Mouse (Mus musculus) stomach, embryonic 16.5 days (tissue): ENCODE data around the gene Sh3bp5. TPM values are rescaled to one million over a fixed set of nuclear protein-coding genes. Genes with fewer than 3 reads are reported as not detected.

ENCODE experiments used
- ATAC-seq: fragments of 200-750 bp; cut with Nextera tagmentation; 2 replicates; pipeline ENCODE4 v1.8.0; 2017; ENCODE audit warnings: moderate number of reproducible peaks, moderate TSS enrichment; ENCODE audit not compliant: insufficient read depth, low FRiP score
- H3K27ac ChIP-seq: fragments of 300-500 bp; sonication (generic); 2 replicates; pipeline ENCODE4 v1.5.1; 2014; ENCODE audit warnings: low read length
- H3K27me3 ChIP-seq: fragments of 300-500 bp; sonication (generic); 2 replicates; pipeline ENCODE4 v1.6.1; 2014; ENCODE audit warnings: low read length, control low read depth, mixed read lengths; ENCODE audit not compliant: control insufficient read depth, insufficient read depth
- H3K36me3 ChIP-seq: fragments of 300-500 bp; sonication (generic); 2 replicates; pipeline ENCODE4 v1.6.1; 2014; ENCODE audit warnings: low read length; ENCODE audit not compliant: control insufficient read depth, insufficient read depth
- H3K4me1 ChIP-seq: fragments of 300-500 bp; sonication (generic); 2 replicates; pipeline ENCODE4 v1.6.1; 2014; ENCODE audit warnings: low read length, control low read depth, mixed read lengths; ENCODE audit not compliant: control insufficient read depth, insufficient read depth
- H3K4me2 ChIP-seq: fragments of 300-500 bp; sonication (generic); 2 replicates; pipeline ENCODE4 v1.6.1; 2014; ENCODE audit warnings: low read depth, low read length, mixed read lengths
- H3K4me3 ChIP-seq: fragments of 300-500 bp; sonication (generic); replicated peaks from 2 replicates; pipeline ENCODE4 v1.5.1; 2014; ENCODE audit warnings: mild to moderate bottlenecking, low read length
- H3K9ac ChIP-seq: fragments of 300-500 bp; sonication (generic); 2 replicates; pipeline ENCODE4 v1.6.1; 2014; ENCODE audit warnings: low read length
- H3K9me3 ChIP-seq: fragments of 300-500 bp; sonication (generic); replicated peaks from 2 replicates; pipeline ENCODE4 v1.6.1; 2016; ENCODE audit warnings: low read length, control low read depth; ENCODE audit not compliant: control insufficient read depth
- WGBS: fragments of 180-500 bp; shearing (Covaris S2); extraction: QIAGEN DNeasy Blood & Tissue Kit; methylation state at CpG from one replicate; pipeline ENCODE4 v1.1.7; 2014; 5-methylcytosine and 5-hydroxymethylcytosine counted together
- polyA plus RNA-seq: library from polyadenylated mRNA; unstranded; fragments of >200 nt; fragmentation: Nextera tagmentation; extraction: Ambion mirVana; gene quantifications from 2 replicates; pipeline ENCODE4 v1.2.1, GENCODE M21; 2015

Sh3bp5 gene
- polyA plus RNA-seq, 1 experiment from 2014 or later = 20.0 TPM

DNA sequence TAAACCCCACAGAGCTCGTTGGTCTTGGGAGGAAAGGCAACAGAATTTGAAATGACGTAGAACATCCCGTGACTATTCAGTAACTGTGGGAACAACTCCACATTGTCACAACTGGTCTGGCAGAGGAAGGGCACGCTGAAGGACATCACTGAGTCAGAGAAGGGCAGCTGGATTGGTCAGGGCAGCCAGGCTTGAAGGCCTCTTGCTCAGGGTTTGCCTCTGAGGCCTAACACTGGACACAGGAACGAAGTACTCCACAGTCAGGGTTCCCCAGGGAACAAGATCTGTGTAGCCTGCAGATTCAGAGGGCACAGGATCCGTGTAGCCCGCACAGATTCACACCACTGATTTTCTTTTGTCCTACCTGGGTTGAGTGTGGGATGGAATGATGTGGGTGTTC is 35.6 kb downstream of the Sh3bp5 start:
- H3K4me1 ChIP-seq = peaks cover 17% of the 10 kb centered on the region
- H3K9ac ChIP-seq = no peak overlapping the region
- no peaks in the 10 kb centered on the region; the same call in 1 of the 2 replicates for H3K9me3 ChIP-seq
- no peaks in the 10 kb centered on the region for H3K36me3 ChIP-seq
- WGBS = 81% methylated on average over 7 of the region's 7 CpGs
- peak overlapping the region; percentile 21; the same call in 1 of the 2 replicates for H3K27ac ChIP-seq
- no peak overlapping the region for H3K4me2 ChIP-seq
- H3K4me3 ChIP-seq = no peak overlapping the region
- no peak for ATAC-seq
- no peaks in the 10 kb centered on the region for H3K27me3 ChIP-seq

DNA sequence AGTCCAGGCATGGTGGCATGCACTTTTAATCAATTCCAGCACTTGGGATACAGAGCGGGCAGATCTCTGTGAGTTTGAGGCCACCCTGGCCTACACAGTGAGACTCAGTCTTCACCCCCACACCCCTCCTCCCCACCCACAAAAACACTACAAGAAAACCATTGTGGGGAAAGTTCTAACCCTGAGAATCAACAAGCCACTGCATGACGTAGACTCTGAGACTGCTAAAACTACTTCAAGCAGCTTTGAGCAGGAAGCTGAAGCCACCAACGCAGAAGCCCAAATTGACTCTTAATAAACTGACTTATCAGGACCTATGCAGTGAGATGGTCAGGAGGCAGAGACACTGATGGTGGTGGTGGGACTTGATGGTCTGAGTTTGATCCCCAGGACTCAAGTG is 36.6 kb downstream of the Sh3bp5 start:
- H3K27me3 ChIP-seq = no peaks in the 10 kb centered on the region
- no peaks in the 10 kb centered on the region; the same call in 1 of the 2 replicates for H3K9me3 ChIP-seq
- no peak for ATAC-seq
- no peaks in the 10 kb centered on the region for H3K36me3 ChIP-seq
- no peak overlapping the region for H3K27ac ChIP-seq
- no peak overlapping the region for H3K4me2 ChIP-seq
- H3K4me1 ChIP-seq = peaks cover 17% of the 10 kb centered on the region
- 80% methylated on average over 3 of the region's 3 CpGs for WGBS
- no peak overlapping the region for H3K9ac ChIP-seq
- no peak overlapping the region for H3K4me3 ChIP-seq

DNA sequence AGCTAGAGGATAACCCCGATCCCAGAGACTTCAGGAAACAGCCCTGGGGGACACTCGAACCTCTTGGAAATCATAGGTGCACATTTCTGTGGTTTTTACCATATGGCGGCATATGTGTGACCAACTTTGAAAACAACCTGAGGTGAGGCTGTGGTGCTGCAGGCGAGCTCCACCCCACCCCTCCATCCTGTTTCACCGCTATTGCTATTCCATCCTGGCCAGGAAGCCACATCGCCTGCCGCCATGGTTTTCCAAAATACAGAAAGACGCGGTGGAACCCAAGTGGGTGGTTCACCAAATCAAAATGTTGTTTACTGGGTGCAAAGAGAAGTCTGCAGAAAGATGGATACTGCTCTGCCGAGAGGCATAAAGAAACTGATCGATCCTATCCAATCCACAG is 37.1 kb downstream of the Sh3bp5 start:
- WGBS = 90% methylated on average over 11 of the region's 11 CpGs
- Histone ChIP-seq H3K4me3 (no peak overlapping the region), H3K27ac (no peak overlapping the region), H3K4me2 (no peak overlapping the region), H3K9me3 (no peaks in the 10 kb centered on the region; the same call in 1 of the 2 replicates), H3K27me3 (no peaks in the 10 kb centered on the region), H3K36me3 (no peaks in the 10 kb centered on the region), H3K9ac (no peak overlapping the region), H3K4me1 (peaks cover 21% of the 10 kb centered on the region)
- ATAC-seq = no peak

DNA sequence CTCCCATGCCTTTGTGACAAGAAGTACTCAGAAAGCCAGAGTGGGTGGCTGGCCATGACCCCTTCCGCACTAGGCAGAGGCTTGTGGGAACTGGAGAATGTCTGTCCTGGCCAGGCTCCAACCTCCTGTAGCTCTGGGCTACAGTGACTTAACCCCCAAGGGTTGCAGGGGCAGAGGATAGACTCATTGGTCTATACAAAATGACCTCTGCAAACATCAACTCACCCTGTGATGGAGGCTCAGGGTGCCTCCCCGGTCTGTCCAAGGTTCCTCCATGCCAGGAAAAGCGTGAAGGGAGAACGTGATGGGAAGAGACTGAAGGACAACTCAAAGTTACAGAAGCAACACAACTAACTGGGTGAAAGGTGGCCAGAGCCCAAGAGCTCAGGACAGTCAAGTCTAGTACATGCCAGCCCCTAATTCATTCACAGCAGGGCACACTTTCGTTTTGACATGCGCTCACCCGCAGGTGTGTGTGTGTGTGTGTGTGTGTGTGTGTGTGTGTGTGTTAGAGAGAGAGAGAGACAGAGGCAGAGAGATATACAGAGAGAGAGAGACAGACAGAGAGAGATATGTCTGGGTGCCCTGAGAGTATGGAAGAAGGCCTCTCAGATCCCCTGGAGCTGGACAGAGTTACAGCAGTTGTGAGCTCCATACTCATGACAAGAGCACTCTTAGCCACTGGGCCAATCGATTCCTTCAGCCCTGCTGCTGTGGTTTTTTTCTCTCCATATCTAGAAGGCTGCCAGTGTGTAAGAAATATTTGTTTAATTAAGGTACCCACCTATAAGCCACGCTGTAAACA is 37.9 kb downstream of the Sh3bp5 start:
- Histone ChIP-seq H3K9ac (no peak overlapping the region), H3K9me3 (no peaks in the 10 kb centered on the region; the same call in 1 of the 2 replicates), H3K4me2 (no peak overlapping the region), H3K27ac (no peak overlapping the region), H3K4me3 (no peak overlapping the region), H3K27me3 (no peaks in the 10 kb centered on the region), H3K4me1 (peaks cover 17% of the 10 kb centered on the region), H3K36me3 (no peaks in the 10 kb centered on the region)
- ATAC-seq = no peak
- WGBS = 78% methylated on average over 9 of the region's 9 CpGs

DNA sequence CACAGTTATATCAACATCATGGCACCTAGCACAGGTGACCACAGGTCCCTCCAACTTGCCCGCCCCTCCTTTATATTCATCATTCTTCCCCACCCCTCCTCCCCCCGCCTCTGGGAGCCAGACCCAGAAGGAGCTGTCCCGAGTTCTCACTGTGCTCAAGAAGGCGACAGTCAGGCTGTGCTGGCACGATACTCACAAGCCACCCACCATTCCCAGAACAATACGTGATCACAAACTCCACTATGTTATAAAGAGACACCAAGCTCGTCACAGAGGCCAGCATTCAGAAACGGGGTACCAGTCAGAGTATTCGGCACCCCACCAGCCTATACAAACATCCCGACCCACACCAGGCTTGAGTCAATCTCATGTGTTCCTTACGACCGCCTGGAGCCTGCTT is 38.5 kb downstream of the Sh3bp5 start:
- no peaks in the 10 kb centered on the region; the same call in 1 of the 2 replicates for H3K9me3 ChIP-seq
- no peak for ATAC-seq
- no peaks in the 10 kb centered on the region for H3K27me3 ChIP-seq
- H3K9ac ChIP-seq = no peak overlapping the region
- peaks cover 17% of the 10 kb centered on the region for H3K4me1 ChIP-seq
- no peaks in the 10 kb centered on the region for H3K36me3 ChIP-seq
- H3K4me2 ChIP-seq = no peak overlapping the region
- WGBS = 80% methylated on average over 12 of the region's 12 CpGs
- no peak overlapping the region for H3K4me3 ChIP-seq
- H3K27ac ChIP-seq = no peak overlapping the region

DNA sequence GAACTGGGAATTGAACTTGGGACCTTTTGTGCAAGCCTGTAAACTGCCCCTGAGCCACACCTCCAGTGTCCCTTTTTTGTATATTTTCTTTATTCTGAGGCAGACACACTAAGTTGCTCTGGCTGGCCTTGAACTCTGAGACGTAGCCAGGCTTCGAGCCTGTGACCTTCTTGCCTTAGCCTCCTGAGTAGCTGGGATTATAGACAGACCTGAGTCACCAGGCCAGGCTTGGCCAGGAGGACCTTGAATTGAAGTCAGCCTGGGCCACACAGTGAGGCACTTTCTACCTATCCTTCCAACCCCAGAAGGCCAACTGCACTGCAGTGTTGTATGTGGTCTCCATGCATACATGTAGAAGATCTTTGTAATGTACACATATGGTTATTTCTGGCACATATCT is 39.5 kb downstream of the Sh3bp5 start:
- Histone ChIP-seq H3K4me3 (no peak overlapping the region), H3K9me3 (no peaks in the 10 kb centered on the region; the same call in 1 of the 2 replicates), H3K27ac (no peak overlapping the region), H3K4me2 (no peak overlapping the region), H3K4me1 (peaks cover 17% of the 10 kb centered on the region), H3K36me3 (no peaks in the 10 kb centered on the region), H3K27me3 (no peaks in the 10 kb centered on the region), H3K9ac (no peak overlapping the region)
- no peak for ATAC-seq
- 83% methylated on average over 2 of the region's 2 CpGs for WGBS

DNA sequence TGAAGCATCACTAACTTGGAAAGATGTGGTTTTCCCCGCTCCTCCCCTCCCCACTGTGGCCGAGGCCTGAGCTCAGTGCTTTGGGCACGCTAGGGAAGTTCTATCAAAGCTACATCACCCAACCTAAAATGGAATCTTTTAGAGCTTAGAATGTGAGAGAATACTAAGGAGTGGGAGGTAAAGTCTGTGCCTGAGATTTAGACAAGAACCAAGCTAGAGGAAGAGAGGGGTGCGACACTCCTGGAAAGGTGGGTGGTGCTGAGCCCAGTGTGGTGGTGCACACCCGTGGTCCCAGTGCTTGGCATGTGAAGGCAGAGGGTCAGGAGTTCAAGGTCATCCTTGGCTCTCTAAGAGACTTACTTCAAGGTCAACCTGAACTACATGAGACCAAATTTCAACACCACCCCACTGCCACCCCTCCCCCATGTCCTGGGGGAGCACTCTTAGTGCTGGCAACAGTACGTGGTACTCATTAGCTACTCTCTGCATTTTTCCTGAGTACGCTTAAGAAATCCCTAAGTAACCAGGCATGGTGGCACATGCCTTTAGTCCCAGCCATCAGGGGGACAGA is 40.2 kb downstream of the Sh3bp5 start:
- H3K27me3 ChIP-seq = no peaks in the 10 kb centered on the region
- H3K27ac ChIP-seq = no peak overlapping the region
- WGBS = 92% methylated on average over 7 of the region's 7 CpGs
- peaks cover 12% of the 10 kb centered on the region for H3K4me1 ChIP-seq
- no peaks in the 10 kb centered on the region for H3K36me3 ChIP-seq
- no peak overlapping the region for H3K9ac ChIP-seq
- no peak overlapping the region for H3K4me3 ChIP-seq
- no peak overlapping the region for H3K4me2 ChIP-seq
- no peaks in the 10 kb centered on the region; the same call in 1 of the 2 replicates for H3K9me3 ChIP-seq
- no peak for ATAC-seq

DNA sequence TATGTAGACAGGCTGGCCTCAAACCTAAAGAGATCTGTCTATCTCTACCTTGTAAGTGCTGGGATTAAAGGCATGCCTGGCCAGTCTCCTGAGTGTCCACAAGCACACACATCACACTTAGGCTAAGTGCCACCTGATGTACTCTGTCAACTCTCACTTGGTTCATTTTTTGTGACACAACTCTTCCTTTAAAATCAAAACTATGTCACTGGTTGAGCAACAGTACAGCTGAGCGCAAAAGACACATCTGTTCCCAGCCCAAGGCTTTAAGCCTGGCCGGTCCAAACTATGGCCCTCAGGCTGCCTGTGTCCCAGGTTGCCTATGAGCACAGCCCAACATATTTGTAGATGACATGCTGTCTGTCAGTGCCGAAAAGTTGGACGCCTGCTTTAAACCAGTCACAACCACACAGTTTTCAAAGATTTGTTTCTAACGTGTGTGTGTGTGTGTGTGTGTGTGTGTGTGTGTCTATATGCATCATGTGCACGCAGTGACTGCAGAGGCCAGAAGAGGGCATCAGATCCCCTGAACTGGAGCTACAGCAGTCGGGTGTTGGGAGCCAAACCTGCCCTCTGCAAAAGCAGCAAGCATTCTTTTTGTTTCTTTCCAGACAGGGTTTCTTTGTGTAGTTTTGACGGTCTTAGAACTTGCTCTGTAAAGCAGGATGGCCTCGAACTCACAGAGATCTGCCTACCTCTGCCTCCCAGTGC is 40.9 kb downstream of the Sh3bp5 start:
- no peaks in the 10 kb centered on the region; the same call in 1 of the 2 replicates for H3K9me3 ChIP-seq
- peaks cover 12% of the 10 kb centered on the region for H3K4me1 ChIP-seq
- WGBS = 92% methylated on average over 9 of the region's 9 CpGs
- no peaks in the 10 kb centered on the region for H3K27me3 ChIP-seq
- no peak overlapping the region for H3K4me3 ChIP-seq
- peak overlapping the region; percentile 18; the same call in 1 of the 2 replicates for H3K27ac ChIP-seq
- no peak for ATAC-seq
- no peak overlapping the region for H3K9ac ChIP-seq
- H3K36me3 ChIP-seq = no peaks in the 10 kb centered on the region
- no peak overlapping the region for H3K4me2 ChIP-seq
